Mouse (Mus musculus) mouse trophoblast stem cell (cell line): Measurements from ENCODE around the gene Tmem30b.

ENCODE experiments used
- in situ Hi-C, 2 experiments: fragments of 300-500 bp; cut with MseI, MboI; formaldehyde crosslinking; loops; 2 replicates in 1 of 2; 3 replicates in 1 of 2; pipeline ENCODE4 v1.15.1; 2025

Gene Tmem30b

DNA sequence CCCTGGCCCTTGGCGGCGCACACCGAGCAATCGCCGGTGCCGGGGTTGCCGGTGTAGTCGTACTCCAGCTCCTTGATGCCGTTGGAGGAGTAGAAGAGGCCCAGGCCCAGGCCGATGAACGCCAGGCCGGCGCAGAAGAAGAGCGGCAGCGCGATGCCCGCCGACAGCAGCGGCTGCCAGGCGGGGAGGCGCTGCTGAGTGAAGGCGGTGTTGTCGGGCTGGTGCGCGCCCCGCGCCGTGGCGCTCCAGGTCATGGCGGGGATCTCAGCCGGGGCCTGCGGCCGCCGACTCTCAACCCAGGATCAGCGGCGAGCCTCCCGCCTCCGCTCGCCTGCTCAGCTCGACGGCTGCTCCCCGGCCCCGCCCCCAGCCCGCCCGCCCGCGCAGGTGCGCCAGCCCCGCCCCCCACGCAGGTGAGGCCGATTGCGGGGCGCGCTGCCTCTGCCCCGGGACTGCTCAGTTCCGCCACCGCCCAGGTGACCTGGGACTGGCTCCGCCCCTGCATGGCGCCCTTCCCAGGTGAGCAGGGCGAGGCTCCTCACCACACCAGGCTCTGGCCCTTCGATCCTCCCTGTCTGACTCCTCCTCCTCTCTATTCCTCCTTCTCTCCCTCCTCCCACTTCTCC, at the start of gene Tmem30b:
TSS of gene Tmem30b (minus strand) at position 307 of the 626 bp plus-strand sequence.
- in situ Hi-C loops = no loop called here

DNA sequence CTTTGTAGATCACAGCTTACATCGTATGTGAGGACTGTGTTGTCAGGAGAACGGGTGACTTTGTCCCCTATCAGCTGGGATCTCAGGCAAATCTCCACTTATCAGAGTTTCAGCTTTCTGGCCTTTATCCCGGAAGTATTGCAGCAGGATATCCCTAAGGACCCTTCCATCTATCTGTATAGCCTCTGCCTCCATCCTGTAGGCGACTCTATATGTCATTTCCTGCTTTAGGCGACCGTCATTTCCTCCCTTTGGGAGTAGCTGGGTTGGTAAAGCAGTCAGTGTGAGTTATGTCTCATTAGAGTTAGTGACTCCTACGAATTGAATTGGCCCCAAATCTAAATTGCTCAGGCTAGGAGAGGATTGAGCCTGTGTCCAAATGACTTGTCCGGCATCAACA, 49.0 kb upstream of the Tmem30b start:
- in situ Hi-C loops = no loop called here

DNA sequence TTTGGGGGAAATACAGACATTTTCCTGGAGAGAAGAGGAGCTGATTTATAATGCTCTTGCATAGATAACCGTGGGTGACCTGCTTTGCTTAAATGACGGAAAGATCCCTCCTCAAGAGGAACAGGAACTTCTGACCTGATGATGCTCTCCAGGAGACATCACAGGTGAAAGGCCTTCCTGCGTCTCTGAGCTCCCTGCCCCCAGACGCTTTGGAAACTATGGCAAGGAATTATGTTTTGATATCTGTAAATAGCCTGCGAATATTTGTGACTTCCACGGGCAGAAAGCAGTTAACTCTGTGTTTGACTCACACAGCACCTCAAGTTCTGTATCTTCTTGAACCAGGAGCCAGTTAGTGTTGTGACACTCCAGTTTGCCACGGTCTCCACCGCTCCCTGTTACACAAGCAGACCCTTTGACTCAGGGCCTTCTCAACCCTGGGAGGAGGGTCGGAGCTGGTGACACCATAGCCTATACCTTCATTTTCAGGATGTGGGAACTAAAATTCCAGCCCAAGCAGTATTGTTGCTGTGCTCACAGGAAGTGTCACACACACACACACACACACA, 48.1 kb upstream of the Tmem30b start:
- in situ Hi-C loops = no loop called here

DNA sequence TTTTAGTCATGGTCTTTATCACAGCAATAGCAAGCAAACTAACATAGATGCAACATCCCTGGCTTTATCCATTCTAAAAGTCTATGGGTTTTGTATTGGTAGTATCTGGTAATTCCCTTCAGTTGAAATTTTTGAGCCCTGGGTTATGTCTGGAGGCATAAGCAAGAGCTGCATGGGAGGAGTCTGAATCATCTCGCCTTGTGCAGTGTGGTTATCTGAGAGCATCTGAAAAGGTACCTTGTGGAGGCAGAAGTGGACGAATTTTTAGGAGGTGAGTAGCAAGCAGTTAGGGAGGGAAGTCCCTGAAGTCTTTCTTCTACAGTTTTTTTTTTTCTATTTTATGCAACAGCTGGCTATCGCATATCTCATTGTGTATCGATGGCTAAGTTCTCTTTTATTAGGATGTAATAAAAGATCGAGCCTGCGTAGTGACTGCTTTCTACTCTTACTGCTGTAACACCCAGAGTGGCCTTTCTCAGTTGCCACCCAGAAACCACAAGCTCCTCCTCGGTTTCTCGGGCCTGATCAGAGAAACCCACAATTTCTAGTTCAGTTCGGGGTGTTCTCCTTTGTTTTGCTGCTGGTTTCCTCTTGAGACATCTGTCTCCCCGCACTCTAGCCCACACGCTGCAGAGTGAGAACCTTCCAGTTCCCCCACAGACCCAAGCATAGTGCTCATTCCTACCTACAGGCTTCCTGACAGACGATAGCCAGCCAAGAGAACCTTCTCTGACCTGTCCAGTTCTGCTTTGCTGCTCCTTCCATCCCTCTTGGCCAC, 47.0 kb upstream of the Tmem30b start:
- in situ Hi-C loops = no loop called here

DNA sequence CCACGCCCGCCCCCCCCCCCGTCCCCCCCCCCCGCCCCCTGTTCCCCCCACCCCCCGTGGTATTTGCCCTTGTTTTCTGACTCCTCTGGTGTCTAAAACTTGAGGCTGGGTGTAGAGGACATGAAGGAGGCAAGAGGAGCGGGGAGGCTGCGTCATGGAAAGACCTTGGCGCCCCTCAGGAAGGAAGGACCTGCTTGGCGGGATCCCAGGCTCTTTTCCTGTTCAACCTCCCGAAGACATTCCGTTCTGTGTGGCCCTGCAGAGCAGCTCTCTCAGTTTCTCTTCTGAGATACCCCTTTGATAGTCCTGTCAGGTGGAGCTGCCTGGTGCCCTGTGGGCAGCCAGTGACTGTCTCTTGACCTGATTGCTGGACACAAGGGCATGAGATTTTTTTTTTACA, 45.4 kb upstream of the Tmem30b start:
- in situ Hi-C loops = no loop called here

DNA sequence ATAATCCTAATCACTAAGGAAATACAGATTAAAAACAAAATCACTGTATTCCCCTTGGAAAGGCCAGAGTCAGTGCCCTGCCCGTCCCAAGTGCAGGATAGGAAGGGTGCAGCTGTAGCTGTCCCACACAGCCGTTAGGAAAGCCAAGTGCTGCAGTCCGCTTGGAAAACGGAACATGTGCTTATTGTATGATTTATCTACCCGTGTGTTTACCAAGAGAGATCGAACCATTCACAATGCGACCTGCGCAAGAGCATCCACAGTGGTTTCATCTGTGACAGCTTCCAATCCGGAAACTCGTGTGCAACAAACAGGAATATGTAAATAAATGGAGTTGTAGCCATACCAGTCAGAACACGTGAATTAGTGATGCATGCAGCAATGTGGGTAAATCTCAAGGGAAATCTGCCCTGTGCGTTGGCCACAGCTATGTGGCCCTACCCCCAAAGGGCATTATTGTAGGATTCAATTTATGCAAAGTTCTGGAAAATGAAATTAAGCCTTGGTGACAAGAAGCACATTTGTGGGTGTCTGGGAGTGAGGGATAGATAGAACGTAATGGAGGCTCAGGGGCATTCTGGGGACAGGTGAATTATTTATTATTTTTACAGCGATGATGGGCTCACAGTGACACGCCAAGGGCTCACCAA, 44.6 kb upstream of the Tmem30b start:
- in situ Hi-C loops = no loop called here

DNA sequence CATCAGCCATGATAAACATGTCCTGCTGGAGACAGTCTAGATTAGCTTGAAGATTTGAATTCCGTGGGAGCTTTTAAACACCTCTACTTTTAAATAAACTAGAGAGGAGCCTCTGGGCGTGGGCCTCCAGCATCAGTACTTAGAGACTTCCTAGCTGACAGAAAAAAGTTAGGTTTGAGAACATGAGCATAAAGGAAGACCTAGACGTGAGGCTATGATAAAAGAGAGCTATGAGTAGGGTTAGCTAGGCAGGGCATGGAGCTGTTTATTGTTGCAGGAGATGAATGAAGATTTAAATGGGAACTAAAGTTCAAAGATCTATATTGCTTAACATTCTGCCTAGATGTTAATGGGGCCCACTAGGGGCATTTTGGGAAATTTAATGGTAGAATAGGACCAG, 41.1 kb upstream of the Tmem30b start:
- in situ Hi-C loops = no loop called here

DNA sequence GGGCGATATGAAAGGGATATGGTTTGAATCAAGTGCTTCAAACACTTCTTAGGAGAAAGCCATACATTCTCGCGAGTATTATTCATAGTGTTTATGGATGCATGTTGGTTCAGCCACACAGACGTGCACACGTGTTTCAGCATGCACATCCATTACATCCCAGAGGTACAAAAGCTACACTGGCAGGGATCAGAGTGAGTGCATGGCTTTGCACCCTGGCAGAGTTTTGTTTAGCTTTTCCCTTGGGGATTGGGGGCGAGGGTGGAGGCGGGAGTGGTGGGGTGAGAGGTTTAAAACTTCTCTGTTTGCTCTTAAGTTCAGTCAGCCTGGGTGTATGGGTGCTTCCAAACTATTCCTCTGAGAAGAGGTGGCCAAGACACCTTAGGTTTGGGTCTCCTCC, 39.7 kb upstream of the Tmem30b start:
- in situ Hi-C loops = no loop called here

DNA sequence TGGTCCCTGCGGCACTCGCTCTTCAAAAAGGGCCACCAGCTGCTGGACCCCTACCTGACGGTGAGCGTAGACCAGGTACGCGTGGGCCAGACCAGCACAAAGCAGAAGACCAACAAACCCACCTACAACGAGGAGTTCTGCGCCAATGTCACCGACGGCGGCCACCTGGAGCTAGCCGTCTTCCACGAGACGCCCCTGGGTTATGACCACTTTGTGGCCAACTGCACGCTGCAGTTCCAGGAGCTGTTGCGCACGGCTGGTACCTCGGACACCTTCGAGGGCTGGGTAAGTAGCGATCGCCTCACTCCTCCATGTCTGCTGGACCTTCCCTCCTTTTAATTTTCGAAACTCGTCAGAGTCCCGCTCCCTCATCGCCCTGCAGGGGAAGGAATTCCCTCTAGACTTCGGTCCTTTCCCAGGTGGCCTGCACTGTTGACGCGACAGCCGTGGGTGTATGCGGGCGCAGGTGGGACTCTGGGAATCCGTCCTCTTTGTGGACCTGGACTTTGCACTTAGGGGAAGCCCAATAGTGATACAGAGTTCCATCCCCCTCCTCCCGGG, 39.1 kb upstream of the Tmem30b start:
- in situ Hi-C loops = no loop called here

DNA sequence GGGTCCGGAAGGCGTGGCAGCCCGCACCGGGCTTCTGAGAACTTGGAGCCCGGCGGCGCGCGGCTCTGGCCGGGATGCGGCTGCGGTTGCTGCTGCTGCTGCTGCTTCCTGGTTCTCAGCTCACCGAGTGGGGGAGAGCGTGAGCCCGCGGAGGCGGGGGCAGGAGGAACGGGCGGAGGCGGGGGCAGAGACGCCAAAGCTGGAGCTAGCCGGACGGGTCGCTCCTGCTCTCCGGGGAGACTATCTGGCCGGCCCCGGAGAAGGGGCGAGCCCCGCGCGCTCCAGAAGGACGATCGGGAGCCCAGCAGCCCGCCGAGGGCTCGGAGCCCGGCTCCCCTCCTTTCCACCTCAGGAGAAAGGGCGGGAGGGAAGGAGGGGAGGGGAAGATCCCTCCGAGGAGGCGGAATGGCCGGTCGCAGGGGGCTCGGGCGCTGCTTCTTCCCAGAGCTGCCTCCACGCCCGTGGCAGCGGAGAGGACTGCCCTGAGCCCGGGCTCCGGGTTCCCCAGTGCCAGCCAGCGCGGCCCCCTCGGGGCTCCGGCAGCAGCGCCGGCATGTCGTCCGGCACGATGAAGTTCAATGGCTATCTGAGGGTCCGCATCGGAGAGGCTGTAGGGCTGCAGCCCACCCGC, 38.5 kb upstream of the Tmem30b start, which contains the start of gene Prkch:
TSS of gene Prkch (plus strand) at position 187 of the 631 bp plus-strand sequence.
- in situ Hi-C loops = no loop called here

DNA sequence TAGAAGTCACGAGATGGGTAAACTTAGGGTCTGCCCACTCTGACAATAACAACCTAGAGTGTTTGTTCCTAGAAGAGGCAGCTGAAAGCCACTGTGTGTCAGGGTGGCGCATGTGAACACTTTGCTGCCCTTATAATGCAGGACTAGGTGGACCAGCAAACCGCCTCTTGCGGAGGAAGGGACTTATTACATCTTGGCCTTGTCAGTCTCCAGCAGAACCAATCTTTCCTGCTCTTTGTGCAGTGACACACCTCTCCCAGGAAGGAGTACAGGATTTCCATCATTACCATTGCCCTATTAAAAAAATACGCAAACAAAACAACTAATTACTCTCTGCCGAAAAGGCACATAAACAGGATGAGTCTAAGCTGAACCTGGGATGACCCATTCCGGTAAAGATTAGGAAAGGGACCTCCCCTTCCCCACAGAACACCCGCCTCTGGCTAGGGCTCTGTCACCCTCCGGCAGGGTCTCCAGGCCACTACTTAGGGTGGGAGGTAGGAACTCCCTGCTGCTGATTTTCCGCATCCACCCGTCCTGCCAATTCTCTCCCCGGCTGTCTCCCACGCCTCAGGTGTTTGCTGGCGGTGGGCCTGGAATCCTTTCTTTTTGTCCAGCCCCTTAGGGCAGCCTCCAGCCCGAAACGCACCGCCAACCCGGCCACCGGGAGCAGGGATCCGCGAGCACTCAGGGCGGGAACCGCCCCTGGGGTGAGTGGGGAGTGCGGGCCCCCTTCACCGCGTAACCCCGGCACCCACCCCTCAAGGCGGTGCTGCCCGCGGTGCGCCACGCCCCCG, 37.8 kb upstream of the Tmem30b start:
- in situ Hi-C loops = no loop called here

DNA sequence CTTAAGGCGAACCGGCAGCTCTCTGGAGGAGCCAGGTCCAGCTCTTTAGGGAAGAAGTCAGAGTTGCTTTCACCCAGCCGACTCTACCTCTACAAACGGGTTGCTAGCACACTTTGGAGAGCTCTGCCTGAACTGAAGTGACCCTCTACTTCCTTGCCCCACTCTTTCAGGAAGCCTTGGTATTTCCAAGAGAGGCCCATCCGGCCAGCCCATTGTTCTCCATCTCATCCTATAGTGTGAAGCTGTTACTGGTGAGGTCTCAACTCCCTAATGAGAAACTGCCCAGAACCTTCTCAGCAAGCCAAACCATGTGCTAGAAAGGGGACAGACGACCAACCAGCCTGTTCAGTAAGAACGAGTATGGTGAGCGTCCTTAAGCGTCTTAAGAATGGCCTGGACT, 37.1 kb upstream of the Tmem30b start:
- in situ Hi-C loops = no loop called here

DNA sequence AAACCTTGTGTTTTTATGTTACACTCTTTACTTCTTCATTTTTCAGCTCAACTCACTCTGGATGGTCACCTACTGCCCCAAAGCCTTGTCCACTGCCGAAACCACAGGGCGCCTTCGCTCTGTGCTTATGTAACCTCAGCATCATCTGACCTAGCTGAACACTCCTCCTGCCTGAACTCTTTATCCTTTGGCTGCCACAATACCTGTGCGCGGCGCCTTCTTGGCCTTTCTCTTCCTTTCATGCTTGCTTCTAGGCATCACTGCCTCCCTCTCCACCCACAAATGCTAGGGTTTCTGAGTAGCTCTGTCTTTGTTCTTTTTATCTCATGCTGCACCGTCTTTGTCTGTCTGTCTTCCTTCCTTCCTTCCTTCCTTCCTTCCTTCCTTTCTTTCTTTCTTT, 34.6 kb upstream of the Tmem30b start:
- in situ Hi-C loops = no loop called here

DNA sequence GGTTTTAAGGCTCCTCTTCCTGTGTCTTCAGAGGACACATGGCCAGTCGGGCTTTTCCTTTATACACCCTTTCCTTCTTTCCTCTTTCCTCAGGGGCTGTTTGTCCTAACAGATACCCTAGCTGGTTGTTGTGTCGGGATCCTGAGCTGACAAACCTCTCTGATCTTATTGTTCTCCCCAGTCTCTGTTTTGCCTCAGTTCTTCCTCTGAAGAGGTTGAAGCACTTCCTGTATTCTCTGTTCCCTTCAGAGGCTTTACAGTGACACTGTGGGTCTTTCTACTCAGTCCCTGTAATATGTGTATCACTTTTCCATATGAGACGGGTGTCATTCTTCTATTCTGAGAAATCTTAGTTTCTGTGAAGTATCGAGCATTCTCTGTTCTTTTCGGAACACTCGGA, 31.9 kb upstream of the Tmem30b start:
- in situ Hi-C loops = no loop called here

DNA sequence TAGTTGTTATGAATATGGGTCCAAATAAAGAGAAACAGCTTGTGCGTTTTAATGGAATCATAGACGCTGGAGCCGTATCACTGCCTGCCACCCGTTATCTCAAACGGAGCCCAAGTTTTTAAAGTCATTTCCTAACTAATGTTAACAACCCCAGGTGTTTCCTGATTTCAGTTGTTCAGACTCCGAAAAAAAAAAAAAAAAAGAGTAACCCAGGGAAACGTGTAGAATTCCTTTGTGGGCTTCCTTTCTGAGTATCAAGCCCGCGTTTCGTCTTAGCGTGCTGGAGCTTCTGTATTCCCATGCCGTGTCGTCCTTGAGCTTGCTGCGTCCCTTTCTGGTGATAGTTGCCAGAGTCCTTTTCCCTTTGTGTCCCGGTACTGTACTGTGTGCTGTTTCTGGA, 28.4 kb upstream of the Tmem30b start:
- in situ Hi-C loops = loop anchor here in 1 of 2 experiments (25.0 kb wide), 1 partner anchor 338 kb away; the partner anchor contains the start of gene Hif1a

DNA sequence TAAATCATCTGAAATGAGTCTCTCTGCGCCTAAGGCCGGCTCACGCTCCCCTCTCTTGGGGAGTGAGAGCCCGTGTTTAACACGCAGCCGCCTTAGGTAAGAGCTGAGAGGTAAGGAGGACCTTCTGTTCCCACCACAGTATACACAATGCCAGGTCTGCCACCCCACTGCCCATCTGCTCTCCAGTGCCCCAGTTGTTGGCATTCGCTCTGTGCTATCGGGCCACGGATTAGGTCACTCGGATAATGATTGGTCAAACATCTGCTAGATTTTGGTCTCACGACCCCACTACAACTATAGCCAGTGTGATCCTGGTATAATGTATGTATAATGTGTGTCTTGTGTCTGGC, 19.4 kb upstream of the Tmem30b start:
- in situ Hi-C loops = loop anchor here (5.0 to 25.0 kb wide), 3 partner anchors 122 to 347 kb away; partner anchors contain the start of gene Hif1a (in 1 of the 2)

DNA sequence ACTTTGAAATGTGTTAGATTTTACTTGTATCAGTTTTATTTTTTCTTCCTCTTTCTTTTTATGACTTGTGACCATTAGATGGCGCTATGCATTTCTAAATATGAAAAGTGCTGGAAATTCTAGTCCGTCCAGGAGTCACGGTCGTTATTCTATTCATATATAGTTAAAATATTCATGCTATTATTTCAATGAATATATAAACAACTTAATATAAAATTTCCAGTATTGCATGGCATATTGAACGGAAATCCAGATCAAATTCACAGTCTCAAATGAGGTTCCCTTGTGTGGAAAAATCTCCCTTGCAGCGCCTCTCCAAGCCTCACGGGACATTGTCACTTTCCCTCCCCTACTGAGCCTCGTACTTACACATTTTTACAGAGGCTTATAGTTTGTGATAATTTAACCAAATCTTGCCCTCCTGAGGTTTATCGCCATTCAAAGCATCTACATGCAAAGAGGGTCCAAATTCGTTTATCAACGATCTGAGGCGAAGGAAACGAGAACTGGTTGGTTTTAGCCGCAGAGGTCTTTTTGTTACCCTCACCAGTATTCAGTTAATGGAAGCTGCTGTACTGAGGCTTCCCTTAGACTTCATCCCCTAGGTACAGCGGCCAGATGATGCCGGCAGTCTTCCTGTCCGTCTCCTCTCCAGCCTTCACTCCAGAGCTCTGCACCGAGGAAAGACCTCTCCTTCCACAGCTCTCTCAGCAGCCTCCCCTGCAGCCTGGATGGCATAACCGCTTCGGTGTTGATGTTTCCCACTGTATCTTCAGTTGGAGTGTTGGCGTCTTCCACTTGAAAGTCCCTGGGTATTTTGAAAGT, 18.8 kb upstream of the Tmem30b start:
- in situ Hi-C loops = loop anchor here (5.0 to 25.0 kb wide), 3 partner anchors 122 to 347 kb away; partner anchors contain the start of gene Hif1a (in 1 of the 2)

DNA sequence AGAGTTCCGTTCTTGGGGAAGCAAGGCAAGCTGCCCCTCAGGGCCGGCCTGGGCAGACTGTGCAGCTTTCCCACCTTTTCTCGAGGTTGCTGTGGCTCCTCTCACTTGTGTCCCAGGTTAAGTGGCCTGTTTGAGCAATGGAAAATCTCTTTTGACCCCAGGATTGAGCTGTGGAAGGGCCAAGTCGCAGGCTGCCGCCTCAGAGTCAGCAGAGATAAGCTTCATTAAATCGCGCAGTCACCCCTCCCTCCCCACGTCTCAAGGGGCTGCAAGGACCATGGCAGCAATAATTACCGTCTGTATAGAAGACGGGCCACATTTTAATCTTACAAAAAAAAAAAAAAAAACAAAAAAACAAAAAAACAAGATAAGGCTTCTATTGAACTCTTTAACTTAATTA, 18.0 kb upstream of the Tmem30b start:
- in situ Hi-C loops = loop anchor here in 1 of 2 experiments (25.0 kb wide), 1 partner anchor 348 kb away; the partner anchor contains the start of gene Hif1a

DNA sequence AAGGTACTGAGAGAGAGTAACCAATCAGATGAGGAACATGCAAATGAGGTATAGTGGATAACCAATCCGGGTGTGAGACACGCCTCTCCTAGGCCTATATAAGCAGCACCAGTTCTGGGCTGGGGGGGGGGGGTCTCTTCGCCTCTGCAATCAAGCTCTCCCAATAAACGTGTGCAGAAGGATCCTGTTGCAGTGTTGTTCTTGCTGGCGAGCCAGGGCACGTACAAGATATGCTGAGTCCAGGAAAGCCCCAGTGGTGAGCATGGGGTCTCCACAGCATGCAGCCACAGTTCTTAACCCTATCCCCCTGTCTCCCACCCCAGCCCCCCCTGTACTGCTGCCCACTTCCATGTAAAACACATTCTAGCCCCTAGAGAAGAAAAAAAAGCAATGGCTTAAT, 16.9 kb upstream of the Tmem30b start:
- in situ Hi-C loops = loop anchor here in 1 of 2 experiments (25.0 kb wide), 1 partner anchor 349 kb away; the partner anchor contains the start of gene Hif1a
